Mouse (Mus musculus): ENCODE data around the gene Cbfa2t3. TPM values are rescaled to one million over a fixed set of nuclear protein-coding genes. Genes with fewer than 3 reads are reported as not detected.

Cbfa2t3 gene
- polyA plus RNA-seq, 1 experiment from 2014 or later, result 27.7 TPM

DNA sequence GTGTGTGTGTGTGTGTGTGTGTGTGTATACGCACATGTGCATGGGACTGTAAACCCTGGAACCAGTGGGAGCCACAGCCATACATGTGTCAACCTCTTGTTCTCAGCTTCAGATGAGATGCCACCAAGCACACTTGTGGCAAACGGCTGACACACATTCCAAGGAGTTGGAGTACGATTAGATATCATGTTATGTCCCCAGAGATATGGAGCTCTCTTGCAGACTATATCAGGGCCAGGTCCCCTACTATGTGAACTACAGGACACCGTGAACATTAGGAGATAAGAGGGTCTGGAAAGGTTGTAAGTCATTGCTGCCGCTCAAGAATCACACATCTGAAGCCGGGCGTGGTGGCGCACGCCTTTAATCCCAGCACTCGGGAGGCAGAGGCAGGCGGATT lies 16.1 kb downstream of the Cbfa2t3 start:
- no peaks in the 10 kb centered on the region for H3K9me3 ChIP-seq (ENCODE audit: control insufficient read depth, low read length)
- H3K27ac ChIP-seq, result no peak overlapping the region
- ATAC-seq (ENCODE audit: low FRiP score) (no peak), DNase-seq (ENCODE audit: low spot score) (no peak)
- WGBS, result 92% methylated on average over 10 of the region's 11 CpGs
- H3K4me3 ChIP-seq (replicated peaks; ENCODE audit: low read length), result no peak overlapping the region
- no peaks in the 10 kb centered on the region for H3K36me3 ChIP-seq (replicated peaks; ENCODE audit: control insufficient read depth, insufficient read depth)
- no peak overlapping the region for H3K9ac ChIP-seq
- peaks cover 23% of the 10 kb centered on the region for H3K4me1 ChIP-seq (replicated peaks; ENCODE audit: control insufficient read depth, insufficient read depth, low read length)
- no peaks in the 10 kb centered on the region for H3K27me3 ChIP-seq (ENCODE audit: control insufficient read depth, insufficient read depth, low read length)
- no peak overlapping the region for H3K4me2 ChIP-seq (replicated peaks)

DNA sequence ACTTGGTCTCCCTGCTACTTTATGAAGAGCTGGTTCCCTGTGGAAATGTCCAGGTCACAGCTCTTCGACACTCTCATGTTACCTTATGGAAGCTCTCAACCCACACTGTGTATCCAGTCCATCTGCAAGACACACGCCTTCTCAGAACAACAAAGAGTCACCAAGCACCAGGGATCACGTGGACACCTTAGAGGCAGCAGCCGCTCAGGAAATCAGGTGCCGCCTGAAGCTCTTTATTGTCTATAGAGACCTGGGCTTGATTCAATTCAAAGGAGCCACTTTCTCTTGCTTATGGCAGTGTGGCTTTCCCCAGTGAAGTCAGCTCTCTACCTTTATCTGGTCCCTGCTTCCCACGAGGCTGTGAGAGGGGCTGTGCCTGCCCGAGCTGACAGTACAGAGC lies 18.7 kb downstream of the Cbfa2t3 start:
- Histone ChIP-seq H3K4me1 (replicated peaks; ENCODE audit: control insufficient read depth, insufficient read depth, low read length) (peaks cover 33% of the 10 kb centered on the region), H3K27me3 (ENCODE audit: control insufficient read depth, insufficient read depth, low read length) (no peaks in the 10 kb centered on the region), H3K9ac (0 out of 2 replicates have a peak overlapping the region, but pooled peaks have one; percentile 90), H3K9me3 (ENCODE audit: control insufficient read depth, low read length) (no peaks in the 10 kb centered on the region), H3K36me3 (replicated peaks; ENCODE audit: control insufficient read depth, insufficient read depth) (no peaks in the 10 kb centered on the region), H3K4me3 (replicated peaks; ENCODE audit: low read length) (no peak overlapping the region), H3K27ac (peak overlapping the region; percentile 97), H3K4me2 (replicated peaks) (0 out of 2 replicates have a peak overlapping the region, but pooled peaks have one; percentile 85)
- ATAC-seq (ENCODE audit: low FRiP score), result no peak
- DNase-seq (ENCODE audit: low spot score), result peak; percentile 39
- WGBS, result 24% methylated on average over 7 of the region's 7 CpGs

DNA sequence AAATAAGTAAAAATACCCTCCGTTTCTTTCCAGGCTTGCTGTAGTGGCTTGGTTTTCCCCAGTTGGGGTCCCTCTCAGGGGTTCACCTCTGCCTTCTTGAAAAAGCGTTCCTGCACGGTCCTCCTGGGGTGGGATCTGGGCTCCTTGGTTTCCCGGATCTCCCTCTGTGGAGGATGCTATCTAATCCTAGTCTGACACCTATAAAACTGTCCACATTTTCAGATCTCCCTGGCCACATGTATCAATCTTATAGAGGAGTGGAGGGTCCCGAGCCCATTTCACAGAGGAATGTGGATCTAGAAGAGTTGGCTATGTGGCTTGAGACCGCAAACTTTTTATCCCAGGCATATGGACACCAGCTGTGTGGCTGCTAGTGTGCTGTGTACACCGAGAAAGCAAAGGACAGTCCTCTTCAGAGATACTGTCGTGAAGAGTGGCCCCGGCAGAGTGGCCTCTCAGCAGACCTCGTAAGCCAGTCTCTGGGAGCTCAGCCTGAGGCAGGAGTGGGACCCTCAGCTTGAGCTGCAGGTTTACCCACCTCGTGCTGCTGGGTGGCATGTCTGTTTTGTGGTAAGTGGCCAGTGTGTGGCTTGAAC lies 19.5 kb downstream of the Cbfa2t3 start:
- DNase-seq (ENCODE audit: low spot score), result no peak
- Histone ChIP-seq H3K4me2 (replicated peaks) (peak overlapping the region; percentile 85), H3K27me3 (ENCODE audit: control insufficient read depth, insufficient read depth, low read length) (no peaks in the 10 kb centered on the region), H3K9ac (peak overlapping the region; percentile 90), H3K9me3 (ENCODE audit: control insufficient read depth, low read length) (no peaks in the 10 kb centered on the region), H3K4me3 (replicated peaks; ENCODE audit: low read length) (peak overlapping the region; percentile 70), H3K4me1 (replicated peaks; ENCODE audit: control insufficient read depth, insufficient read depth, low read length) (peaks cover 40% of the 10 kb centered on the region), H3K27ac (peak overlapping the region; percentile 97), H3K36me3 (replicated peaks; ENCODE audit: control insufficient read depth, insufficient read depth) (no peaks in the 10 kb centered on the region)
- WGBS, result 24% methylated on average over 11 of the region's 11 CpGs
- ATAC-seq (ENCODE audit: low FRiP score), result no peak

DNA sequence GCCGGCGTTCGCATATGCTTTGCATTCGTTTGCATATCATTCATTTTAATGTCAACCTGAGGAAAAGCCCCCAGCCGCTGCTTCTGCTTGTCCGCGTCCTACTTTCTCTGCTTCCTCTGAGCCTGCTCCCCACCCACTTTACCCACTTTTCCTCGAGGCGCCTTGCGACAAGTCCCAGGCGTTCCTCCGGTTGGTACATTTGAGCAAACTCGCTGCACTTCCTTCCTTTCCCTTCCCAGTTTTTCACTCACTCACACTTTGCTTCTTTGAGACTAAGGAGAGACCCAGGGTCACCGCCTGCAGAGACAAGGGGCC lies 20.1 kb downstream of the Cbfa2t3 start:
- Histone ChIP-seq H3K27ac (peak overlapping the region; percentile 97), H3K4me3 (replicated peaks; ENCODE audit: low read length) (peak overlapping the region; percentile 70), H3K9me3 (ENCODE audit: control insufficient read depth, low read length) (no peaks in the 10 kb centered on the region), H3K9ac (peak overlapping the region; percentile 90), H3K4me1 (replicated peaks; ENCODE audit: control insufficient read depth, insufficient read depth, low read length) (peaks cover 46% of the 10 kb centered on the region), H3K36me3 (replicated peaks; ENCODE audit: control insufficient read depth, insufficient read depth) (no peaks in the 10 kb centered on the region), H3K4me2 (replicated peaks) (peak overlapping the region; percentile 85), H3K27me3 (ENCODE audit: control insufficient read depth, insufficient read depth, low read length) (no peaks in the 10 kb centered on the region)
- DNase-seq (ENCODE audit: low spot score) (no peak), ATAC-seq (ENCODE audit: low FRiP score) (no peak)
- WGBS, result under 1% methylated on average over 14 of the region's 14 CpGs

DNA sequence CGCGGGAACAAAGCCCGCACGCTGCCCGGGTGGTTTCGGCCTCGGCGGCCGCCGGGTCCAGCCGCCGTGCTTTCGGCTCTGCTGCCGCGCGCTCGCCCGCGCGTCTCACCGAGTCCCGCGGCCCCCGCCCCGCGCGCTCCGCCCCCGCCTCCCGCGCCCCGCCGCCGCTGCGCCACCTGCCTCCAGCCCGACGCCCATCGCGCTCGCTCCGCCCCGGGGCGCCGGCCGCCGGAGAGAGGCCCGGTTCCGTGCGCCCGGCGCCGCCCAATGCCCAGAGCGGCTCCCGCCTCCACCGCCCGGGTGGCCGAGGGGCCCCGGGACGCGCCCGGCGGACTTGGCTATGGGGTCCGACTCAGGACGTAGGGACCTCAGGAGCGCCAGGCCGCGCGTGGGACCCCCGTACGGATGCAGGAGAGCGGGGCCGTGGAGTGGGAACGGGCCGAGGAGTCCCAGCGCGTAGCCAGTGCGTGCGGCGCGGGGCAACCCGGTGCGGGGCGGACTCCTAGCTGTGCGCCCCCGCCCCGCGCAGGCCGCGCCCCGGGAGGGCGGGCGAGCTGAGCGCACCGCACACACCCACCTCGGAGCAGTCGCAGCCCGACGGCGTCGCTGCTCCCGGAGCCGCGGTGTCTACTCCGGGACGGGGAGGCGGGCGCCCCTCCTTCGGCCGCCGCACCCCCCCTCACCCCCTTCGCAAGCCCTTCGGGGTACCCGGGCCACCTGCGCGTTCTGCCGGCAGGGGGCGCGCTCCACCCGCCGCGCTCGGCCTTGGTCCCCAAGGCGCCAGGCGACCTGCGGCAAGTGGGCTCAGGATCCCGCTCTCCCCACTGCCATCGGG lies 20.6 kb downstream of the Cbfa2t3 start:
- H3K36me3 ChIP-seq (replicated peaks; ENCODE audit: control insufficient read depth, insufficient read depth), result 0 out of 2 replicates have a peak, but pooled peaks cover 2% of the 10 kb centered on the region
- H3K4me3 ChIP-seq (replicated peaks; ENCODE audit: low read length), result peak overlapping the region; percentile 70
- H3K4me2 ChIP-seq (replicated peaks), result peak overlapping the region; percentile 85
- no peaks in the 10 kb centered on the region for H3K9me3 ChIP-seq (ENCODE audit: control insufficient read depth, low read length)
- peak overlapping the region; percentile 97 for H3K27ac ChIP-seq
- under 1% methylated on average over 85 of the region's 127 CpGs for WGBS
- H3K4me1 ChIP-seq (replicated peaks; ENCODE audit: control insufficient read depth, insufficient read depth, low read length), result peaks cover 52% of the 10 kb centered on the region
- H3K27me3 ChIP-seq (ENCODE audit: control insufficient read depth, insufficient read depth, low read length), result no peaks in the 10 kb centered on the region
- DNase-seq (ENCODE audit: low spot score) (peak; percentile 83), ATAC-seq (ENCODE audit: low FRiP score) (peak; percentile 73)
- peak overlapping the region; percentile 90 for H3K9ac ChIP-seq

DNA sequence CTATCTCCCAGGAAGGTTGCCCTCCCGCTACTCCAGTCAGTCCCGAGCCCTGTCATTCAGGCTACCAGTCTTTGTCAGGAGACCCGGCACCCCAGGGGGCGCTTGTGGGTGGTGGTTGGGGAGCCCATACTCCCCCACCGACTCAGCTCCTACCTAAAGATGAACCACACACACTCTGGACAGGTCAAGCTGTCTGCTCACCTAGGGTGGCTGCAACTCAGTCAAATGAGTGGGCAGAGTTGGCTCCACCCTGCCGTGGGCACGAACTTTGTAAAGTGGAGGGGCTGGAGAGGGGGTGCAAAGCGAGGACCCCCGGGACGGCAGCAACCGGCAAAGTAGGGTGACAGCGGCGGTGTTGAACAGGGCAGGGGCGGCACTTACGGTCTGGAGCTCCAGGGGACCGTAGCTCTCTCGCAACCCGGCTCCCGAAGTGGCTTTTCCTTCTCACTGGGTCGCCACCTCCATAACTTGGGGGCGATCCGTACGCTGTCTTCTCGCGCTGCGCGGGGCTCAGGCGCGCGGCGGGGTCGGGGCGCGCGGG lies 21.4 kb downstream of the Cbfa2t3 start:
- Histone ChIP-seq H3K27ac (peak overlapping the region; percentile 97), H3K27me3 (ENCODE audit: control insufficient read depth, insufficient read depth, low read length) (no peaks in the 10 kb centered on the region), H3K9ac (peak overlapping the region; percentile 90), H3K36me3 (replicated peaks; ENCODE audit: control insufficient read depth, insufficient read depth) (0 out of 2 replicates have a peak, but pooled peaks cover 7% of the 10 kb centered on the region), H3K4me1 (replicated peaks; ENCODE audit: control insufficient read depth, insufficient read depth, low read length) (peaks cover 59% of the 10 kb centered on the region), H3K9me3 (ENCODE audit: control insufficient read depth, low read length) (no peaks in the 10 kb centered on the region), H3K4me2 (replicated peaks) (peak overlapping the region; percentile 85), H3K4me3 (replicated peaks; ENCODE audit: low read length) (peak overlapping the region; percentile 70)
- DNase-seq (ENCODE audit: low spot score), result no peak
- 0% methylated on average over 33 of the region's 35 CpGs for WGBS
- ATAC-seq (ENCODE audit: low FRiP score), result peak; percentile 3; the same call in 1 of the 2 replicates

DNA sequence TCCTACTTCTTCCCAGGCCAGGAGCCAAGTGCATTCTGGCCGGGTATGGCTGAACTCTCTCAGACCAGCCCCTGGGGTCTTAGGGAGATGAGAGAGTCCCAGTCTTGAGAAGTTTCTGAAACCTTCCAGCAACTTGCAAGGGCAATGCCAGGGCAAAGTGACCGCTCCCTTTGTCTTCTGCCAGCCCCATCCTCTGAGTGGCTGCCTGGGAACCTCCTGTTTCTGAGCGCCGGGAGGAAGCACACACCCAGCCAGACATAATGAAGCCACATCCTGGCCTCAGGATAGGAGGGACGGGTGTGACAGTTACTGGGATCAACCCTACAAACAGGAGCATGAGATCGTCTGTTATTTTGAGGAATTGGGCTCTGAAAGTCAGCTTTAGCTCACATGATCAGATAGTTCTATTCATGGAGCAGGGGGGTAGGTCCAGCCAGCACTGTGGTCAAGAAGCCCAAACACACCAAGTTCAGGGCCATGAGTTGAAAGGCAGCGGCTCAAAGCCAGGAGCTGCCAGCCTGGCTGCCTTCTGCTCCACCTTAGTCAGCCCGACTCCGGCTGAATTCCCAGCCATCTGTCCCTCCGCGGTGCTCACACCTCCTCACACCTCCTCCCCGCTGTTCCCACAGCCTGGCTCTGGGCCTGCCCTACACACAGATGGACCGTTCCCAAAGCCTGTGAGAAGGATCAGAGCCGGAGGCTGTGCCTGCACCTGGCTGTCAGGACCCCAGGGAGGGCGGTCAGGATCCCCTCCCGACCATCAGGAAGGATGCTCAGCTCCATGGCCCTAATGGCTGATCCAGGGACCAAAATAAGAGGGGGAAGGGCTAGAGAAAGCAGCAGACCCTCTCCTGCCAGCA lies 22.1 kb downstream of the Cbfa2t3 start:
- ATAC-seq (ENCODE audit: low FRiP score), result peak; percentile 47; the same call in 1 of the 2 replicates

DNA sequence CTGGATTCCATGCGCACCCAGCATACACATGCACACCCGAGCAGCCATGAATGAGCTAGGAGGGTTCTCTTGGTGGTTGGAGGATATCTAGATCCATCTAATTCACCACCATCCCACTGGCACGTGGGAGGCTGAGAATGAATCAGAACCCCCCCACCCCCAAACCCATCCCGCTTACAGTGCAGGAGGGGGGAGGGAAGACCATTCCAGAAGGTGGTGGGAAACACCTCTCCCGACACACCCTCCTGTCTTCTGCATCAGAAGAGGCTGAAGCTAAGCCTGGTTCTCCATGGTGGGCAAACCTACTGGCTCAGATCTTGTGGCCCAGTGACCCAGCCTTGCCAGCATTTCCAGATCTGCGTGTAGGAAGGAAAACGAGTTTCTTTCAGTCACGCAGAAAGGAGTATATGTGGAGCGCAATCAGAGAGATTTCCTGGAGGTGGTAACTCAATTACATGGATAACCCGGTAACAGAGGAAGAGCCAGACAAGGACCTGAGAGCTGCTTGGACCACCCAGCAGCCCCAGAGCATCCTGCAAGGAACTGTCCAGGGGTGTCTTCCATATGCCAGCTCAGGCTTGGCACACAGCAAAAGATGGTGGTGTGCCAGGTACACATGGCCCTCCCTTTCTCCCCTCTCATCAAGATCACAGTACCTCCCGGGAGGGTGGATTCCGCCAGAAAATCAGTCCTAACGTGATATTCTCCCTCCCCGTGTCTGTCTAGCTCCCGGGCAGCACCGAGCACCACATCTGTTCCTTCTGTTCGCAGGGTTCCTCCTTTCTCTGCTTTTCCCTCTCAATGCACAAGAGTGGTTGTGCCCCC lies 23.1 kb downstream of the Cbfa2t3 start:
- H3K9me3 ChIP-seq (ENCODE audit: control insufficient read depth, low read length), result no peaks in the 10 kb centered on the region
- peaks cover 69% of the 10 kb centered on the region for H3K4me1 ChIP-seq (replicated peaks; ENCODE audit: control insufficient read depth, insufficient read depth, low read length)
- ATAC-seq (ENCODE audit: low FRiP score), result no peak
- WGBS, result 50% methylated on average over 17 of the region's 17 CpGs
- peak overlapping the region; percentile 70 for H3K4me3 ChIP-seq (replicated peaks; ENCODE audit: low read length)
- DNase-seq (ENCODE audit: low spot score), result no peak
- H3K36me3 ChIP-seq (replicated peaks; ENCODE audit: control insufficient read depth, insufficient read depth), result 0 out of 2 replicates have a peak, but pooled peaks cover 7% of the 10 kb centered on the region
- peak overlapping the region; percentile 90 for H3K9ac ChIP-seq
- peak overlapping the region; percentile 97 for H3K27ac ChIP-seq
- no peaks in the 10 kb centered on the region for H3K27me3 ChIP-seq (ENCODE audit: control insufficient read depth, insufficient read depth, low read length)
- H3K4me2 ChIP-seq (replicated peaks), result peak overlapping the region; percentile 85

More for the DNA sequence above, 22.1 kb downstream of the Cbfa2t3 start:
- Histone ChIP-seq H3K9ac (peak overlapping the region; percentile 90), H3K9me3 (ENCODE audit: control insufficient read depth, low read length) (no peaks in the 10 kb centered on the region), H3K4me2 (replicated peaks) (peak overlapping the region; percentile 85), H3K27me3 (ENCODE audit: control insufficient read depth, insufficient read depth, low read length) (no peaks in the 10 kb centered on the region), H3K4me1 (replicated peaks; ENCODE audit: control insufficient read depth, insufficient read depth, low read length) (peaks cover 60% of the 10 kb centered on the region), H3K27ac (peak overlapping the region; percentile 97), H3K36me3 (replicated peaks; ENCODE audit: control insufficient read depth, insufficient read depth) (0 out of 2 replicates have a peak, but pooled peaks cover 7% of the 10 kb centered on the region), H3K4me3 (replicated peaks; ENCODE audit: low read length) (peak overlapping the region; percentile 70)
- 9% methylated on average over 16 of the region's 16 CpGs for WGBS
- DNase-seq (ENCODE audit: low spot score), result peak; percentile 48
